Mouse (Mus musculus) retina, postnatal 1 day (tissue): Measurements from ENCODE around the gene Wnk2.
"Not testable (repeated sequence)": the region's sequence is repeated elsewhere in the genome, so short reads cannot be mapped to it uniquely, and the experiment has no call there.

ENCODE experiments used
- DNase-seq: peaks from one replicate; pipeline ENCODE4 v3.0.0-alpha.2; 2012

The Wnk2 gene

DNA sequence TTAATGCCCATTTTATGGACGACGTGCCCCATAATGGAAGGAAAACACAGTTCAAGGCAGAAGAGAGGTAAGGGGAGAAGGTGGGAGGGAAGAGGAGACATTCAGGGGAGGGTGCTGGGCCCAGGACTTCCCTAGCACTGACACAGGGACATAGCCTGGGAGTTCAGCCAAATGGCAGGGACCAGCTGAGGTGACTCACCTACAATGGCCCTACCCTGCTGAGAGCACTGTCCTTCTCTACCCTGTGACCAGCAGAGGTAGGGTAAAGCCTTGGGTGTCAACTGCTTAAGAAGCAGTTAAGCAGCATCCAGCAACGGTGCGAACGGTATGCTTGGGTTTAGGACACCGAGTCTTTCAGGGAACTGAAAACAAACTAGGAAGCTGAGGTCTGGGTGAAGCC is 58.9 kb downstream of the Wnk2 start:
- no peak for DNase-seq

DNA sequence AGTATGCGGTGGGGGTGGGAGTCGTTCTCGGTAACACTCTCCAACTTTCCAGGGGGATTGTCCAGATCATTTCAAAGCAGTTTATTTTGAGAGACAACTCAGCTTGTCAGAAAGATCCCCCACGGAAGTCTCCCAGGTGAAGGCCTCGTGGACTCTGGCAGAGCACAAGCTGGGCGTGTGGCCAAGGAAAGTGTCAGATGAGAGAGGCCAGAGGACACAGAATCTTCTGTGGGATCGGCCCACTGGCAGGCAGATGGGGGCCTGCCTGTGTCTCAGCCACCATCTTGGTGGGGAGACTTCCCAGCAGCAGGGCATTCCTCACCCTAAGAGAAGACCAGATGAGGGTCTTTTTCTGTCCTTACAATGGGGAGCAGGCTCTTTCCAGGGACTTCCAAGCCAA is 60.4 kb downstream of the Wnk2 start:
- DNase-seq, result no peak

DNA sequence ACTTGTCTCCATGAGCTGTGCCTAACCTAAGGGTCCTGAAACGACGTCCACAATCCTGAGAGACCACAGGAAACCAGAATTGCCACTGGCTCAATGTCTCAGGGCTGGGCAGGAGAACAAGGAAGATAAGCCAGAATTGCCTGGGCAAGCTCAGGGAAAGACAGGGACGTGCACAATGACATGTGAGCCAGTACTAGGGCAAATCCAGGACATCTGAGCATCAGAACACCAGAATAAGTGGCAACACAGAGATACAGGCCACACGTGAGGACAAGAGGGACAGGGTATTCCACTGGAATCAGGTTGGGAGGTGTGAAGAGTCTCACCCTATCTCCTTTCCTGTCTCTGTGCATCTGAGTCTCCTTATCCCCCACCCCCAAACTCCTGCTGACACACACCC is 61.4 kb downstream of the Wnk2 start:
- DNase-seq, result no peak

DNA sequence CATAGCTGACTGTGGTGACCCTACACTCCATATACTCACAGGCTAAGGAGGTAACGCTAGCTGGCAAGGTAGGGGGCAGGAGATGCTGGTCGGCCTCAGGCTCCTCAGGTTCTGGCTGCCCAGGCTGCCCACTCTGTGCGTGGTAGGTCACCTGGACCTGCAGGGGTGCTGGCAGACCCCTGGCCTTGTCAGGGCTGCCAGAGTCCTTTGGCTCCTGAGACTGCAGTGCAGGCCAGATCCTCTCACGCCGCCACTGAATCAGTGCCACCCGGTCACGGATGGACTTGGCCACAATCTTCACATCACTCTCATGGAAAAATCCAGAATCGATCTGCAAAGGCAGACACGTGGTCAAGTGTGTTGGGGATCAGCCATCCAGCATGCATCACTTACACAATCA is 62.6 kb downstream of the Wnk2 start:
- DNase-seq, result no peak

DNA sequence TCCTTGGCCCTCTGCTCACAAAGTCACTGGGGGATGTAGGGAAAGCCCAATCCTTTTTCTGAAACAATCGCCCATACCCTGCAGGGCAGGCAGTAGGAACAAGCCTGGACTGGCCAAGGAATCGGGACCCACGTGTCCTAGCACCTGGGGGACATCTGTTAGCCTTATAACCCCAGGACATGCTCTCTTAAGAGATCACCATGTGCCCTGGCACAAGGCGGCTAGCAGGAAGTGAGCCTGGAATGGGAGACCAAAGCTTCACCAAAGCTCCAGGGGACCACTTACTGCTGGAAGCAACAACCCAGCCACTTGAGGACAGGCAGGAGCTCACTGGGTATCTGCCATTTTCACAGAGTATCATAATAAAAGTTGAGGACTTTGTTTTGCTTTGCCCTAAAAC is 63.0 kb downstream of the Wnk2 start:
- DNase-seq, result no peak

DNA sequence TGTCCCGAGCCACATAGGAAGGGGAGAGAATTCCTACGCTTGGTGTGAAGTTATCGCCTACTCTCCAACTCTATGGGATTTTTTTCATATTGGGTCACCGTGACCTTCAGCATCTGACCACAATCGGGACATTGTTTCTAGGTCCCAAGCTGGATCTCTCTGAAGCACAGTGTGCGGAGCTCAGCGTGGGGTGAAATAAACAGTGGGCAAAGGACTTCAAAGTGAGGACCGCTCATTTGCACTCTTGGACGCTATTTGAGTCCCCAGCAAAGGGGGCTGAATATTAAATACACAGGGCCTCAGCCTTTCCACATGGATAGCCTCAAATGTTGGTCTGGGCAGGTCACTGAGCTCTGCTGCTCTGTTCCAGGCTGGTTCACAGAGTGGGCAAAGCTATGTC is 63.9 kb downstream of the Wnk2 start:
- peak; percentile 91 for DNase-seq

DNA sequence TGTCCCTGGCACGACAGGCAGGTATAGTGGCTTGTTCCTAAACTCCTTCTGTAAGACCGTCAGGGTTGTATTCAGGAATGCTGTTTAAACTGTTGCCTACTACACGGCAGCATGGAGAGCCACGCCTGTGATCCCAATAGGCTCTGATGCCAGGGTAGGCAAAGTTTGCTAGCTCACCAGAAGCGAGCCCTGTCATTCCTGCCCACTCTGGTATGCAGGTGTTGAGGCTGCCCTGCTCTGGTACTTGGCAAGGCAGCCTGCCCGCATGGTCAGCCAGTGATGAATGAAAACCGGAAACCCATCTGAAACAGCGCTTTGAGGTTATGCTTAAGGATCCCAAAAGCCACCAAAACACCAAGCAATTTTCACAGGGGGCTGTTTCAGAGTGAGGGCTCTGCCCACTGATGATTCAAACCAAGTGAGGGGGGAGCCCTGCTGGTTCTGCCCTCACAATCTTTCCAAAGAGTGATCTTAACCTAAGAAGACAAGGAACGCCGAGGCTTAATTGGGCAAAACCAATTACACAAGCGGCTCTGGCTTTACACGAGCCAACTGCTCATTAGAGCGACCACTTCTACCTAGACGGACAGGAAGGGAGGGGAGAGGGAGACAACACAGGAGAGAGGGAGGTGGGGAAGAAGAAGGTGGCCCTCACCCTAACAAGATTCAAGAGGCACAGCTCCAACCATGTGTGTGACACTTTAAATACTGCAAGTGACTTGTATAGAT is 65.5 kb downstream of the Wnk2 start:
- peak; percentile 97 for DNase-seq

DNA sequence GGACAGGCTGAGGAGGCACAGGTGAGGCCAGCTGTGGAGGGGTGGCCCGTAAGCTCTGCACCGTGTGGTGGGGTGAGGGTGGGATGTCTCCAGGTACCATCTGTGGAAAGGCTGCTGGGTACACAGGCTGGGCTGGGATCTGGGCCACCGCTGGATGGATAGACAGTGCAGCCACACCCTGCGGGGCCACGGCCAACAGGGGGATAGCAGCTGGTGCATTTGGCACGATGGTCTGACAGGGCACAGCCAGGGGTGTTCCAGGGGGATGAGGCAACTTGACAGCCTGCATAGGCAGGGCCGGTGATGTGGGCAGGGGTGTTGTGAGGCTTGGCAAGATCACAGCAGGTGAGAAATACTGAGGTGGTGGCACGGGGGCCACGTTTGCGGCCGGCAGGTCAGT is 71.6 kb downstream of the Wnk2 start:
- no peak for DNase-seq

DNA sequence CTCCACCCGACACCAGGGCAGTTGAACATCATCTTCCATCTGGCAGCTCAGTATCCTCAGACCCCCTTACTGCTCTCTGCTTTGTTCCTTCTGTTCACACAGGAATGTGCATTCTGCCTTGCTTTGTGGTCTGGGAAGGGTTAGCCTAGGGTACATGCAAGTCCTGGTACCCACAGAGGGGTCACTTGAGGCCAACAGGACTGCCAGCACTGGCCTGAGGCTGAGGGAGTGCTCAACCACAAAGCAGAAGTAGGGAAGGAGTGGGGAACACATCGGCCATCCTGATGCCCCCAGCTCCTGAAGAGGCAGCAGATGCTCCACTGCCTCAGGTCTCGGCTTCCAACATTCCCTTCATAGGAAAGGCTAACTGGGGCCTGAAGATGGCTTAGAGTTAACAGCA is 72.4 kb downstream of the Wnk2 start:
- no peak for DNase-seq

DNA sequence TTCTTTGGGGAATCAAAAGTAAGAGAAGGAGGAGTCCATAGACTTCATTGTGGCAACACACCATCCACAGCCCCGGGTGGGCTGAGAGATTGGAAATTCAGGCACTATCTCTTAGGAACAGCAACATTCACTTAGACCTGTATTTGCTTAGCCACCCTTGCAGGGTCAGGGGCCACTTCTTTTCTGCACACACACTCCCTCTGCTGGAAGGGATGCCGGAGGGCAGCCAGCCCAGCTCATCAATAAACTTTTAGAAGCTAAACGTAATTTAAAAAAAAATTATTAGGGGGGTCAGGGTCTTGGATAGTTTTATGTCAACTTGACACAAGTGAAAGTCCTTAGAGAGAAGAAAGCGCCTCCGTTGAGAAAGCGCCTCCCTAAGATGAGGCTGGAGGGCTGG is 74.5 kb downstream of the Wnk2 start:
- no peak for DNase-seq

DNA sequence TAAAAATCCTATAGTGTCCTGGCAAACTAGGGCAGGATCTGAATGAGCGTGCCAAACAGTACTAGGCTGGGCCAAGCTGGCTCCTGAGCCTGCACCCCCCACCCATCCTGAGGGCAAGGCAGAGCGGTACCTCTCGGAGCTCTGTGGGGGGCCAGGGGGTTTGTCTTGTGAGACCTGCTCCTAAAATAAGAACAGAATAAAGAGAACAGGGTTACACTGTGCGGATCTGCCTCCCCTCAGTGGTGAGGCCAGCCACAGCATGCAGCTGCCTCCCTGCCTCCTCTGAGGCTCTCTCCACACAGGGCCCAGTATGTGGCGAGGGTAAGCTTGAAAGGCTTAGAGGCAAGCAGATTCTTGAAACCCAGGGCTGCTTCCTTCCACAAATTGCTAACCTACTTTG is 76.0 kb downstream of the Wnk2 start:
- DNase-seq, result no peak

DNA sequence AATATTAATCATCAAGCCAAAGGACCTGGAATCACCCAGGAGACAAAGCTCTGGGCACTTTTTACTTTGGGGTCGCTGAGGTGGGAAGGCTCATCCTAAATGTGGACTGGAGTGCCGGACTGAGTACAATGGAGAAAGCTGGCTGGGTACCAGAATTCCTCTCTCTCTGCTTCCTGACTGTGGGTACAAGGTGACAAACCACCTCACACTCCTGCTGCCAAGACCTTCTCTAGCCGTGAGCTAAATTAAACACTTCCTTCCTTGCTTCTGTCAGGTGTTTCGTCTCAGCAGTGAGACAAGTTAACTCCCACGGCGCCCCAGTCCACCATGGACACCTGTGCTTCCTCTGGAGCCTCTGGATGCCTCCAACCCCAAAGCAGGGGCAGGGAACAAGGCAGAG is 77.8 kb downstream of the Wnk2 start:
- DNase-seq, result no peak

DNA sequence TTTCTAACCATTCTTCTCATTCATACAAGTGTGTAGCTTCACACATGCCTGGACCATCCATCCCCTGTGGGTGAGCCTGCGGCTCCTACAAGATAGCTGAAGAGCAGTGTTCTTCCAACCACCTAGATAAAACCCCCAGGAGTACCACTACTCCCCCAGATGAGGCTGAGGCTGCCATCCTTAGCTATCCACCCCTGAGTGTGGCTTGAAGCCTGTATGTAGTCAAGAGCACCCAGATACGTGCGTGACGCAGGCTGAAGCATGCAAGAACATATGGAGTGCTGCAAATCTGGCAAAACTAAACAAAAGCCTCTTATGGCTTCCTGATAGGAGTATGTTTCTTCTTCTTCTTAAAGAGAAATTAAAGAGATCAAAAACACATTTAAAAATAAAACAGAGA is 78.4 kb downstream of the Wnk2 start:
- DNase-seq, result no peak

DNA sequence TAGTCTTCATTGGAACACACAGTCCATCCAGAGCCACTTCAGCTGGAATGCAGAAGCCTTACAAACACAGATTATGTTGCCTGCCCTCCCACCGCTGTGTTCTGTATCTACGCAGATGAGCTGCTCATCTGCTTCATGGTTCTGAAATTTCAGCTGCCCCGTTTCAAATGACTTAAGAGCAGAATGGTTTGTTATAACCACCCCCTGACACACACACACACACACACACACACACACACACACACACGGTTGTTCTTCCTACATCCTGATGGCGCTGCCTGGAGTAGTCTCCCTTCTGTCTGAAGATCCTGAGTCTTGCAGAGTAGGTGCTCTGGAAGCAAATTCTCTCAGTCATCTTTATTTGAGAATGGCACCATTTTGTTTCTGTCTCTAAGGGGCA is 83.6 kb downstream of the Wnk2 start:
- no peak for DNase-seq

DNA sequence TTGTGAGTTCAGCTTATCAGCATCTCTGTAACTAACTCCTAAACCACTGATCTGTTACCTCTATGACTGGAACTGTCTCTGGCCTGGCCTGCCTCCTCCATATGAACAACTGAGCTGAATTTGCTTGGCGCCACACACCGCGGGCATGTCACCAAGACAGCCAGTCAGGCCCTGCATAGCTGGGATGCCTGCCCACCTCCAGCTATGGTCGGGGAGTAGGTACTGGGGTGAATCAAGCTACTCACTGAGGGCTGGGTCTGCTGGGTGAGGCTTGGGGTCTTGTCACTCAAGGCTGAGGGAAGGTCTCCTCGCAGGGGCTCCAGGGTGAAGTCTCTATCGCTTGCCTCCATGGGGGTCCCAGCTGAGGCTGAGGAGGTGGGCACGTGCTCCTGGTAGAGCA is 87.4 kb downstream of the Wnk2 start:
- DNase-seq, result no peak

DNA sequence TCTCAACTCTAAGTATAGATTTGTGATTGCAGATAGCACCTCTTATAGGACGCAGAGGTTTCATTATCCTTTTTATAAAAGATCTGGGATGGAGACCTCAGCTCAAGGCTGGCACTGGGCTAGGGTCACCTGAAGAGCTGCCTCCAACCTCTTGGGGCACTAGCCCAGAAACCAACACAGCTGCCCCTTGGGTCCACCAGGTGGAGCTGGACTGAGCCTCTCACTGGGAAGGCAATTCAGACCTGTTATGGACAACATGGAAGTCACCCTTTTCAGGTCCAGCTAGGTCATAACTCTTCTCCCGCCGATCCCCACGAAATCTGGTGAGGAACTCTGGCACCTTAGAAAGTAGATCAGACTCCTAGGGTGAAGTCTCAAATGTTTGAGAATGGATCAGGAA is 89.3 kb downstream of the Wnk2 start:
- peak; percentile 66 for DNase-seq

DNA sequence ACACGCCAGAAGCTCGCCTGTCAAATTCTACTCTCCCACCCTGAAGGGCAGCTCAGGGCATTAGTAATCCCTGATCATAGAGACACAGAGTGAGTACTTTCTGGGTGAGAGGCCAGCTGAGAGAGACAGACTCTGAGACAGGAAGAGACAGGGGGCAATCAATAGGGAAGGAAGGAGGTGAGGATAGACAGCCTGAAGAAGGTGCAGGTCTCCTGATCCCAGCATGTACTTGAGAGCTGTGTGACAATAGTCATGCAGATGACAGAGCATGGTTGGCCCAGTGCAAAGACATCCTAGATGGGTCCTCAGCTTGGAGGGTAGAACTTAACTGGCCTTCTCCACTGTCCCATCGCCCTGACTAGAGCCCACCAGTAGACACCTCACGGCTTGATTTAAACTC is 91.5 kb downstream of the Wnk2 start:
- no peak for DNase-seq

DNA sequence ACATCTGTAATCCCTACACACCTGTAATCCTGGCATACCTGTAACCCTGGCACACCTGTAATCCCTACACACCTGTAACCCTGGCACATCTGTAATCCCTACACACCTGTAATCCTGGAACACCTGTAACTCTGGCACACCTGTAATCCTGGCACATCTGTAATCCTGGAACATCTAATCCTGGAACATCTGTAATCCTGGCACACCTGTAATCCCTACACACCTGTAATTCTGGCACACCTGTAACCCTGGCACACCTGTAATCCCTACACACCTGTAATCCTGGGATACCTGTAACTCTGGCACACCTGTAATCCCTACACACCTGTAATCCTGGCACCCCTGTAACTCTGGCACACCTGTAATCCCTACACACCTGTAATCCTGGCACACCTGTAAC is 93.1 kb downstream of the Wnk2 start:
- not testable (repeated sequence) for DNase-seq

DNA sequence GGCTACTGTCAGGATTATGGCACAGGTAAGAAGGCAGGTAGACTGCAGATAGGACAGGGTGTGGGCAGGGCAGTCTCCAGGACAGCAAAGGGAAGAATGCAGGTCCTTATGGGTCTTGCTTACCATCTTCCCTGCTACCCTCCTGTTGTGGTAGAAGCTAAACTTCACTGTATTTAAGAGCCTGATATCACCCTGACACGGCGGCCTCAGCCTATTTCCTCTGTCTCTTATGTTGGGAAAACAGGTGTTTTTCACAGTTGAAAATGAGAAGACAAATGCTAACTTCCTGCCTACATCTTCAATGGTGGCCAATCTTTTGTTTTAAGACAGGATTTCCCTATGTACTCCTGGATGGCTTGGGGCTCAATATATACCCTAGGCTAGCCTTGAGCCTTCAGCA is 94.5 kb downstream of the Wnk2 start:
- peak; percentile 38 for DNase-seq

DNA sequence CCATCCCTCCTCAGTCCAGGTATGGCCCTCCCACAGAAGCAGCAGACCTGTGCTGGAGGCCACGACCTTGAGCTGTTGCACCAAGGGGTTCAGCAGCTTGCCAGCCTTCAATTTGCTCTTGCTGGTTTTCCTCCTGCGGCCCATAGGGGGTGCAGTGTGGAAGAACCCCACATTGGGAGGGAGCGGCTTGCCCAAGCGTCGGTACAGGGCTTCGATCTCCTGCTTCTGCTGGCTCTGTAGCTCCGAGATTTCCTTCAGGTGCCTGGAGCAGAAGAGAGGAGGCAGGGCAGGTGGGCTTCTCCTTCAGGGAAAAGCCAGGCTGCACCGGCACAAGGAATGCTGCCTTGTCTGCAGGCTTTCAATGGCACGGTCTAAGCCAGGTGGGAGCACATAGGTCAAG is 95.3 kb downstream of the Wnk2 start:
- DNase-seq, result peak; percentile 67

DNA sequence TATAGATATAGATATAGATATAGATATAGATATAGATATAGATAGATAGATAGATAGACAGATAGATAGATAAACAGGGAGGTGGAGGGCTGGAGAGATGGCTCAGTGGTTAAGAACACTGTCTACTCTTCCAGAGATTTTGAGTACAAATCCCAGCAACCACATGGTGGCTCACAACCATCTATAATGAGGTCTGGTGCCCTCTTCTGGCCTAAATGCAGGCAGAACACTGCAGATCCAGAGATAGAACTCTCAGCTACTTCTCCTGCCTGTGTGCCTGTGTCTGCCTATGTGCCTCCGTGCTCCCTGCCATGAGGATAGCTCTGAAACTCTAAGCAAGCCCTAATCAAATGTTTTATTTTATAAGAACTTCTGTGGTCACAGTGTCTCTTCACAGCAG is 100.4 kb downstream of the Wnk2 start:
- DNase-seq, result no peak

DNA sequence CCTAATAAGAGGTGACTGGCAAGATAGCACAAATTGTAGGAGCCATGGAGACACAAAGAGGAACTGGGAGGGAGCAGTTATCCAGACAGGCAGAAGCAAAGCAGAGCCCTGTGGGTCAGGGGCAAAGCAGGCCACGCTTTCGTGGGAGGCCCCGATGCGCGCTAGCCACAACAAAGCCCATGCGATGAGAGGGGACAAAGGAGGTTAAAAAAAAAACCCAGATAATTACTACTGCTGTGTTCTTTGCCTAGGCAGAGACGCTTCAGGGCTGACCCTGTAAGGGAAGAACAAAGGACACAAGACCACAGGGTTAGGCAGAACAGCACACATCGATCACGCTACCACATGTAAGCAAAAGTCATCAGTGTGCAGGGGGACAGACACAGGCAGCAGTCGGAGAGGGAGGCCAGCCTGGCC is 103.7 kb downstream of the Wnk2 start:
- DNase-seq, result peak; percentile 87

DNA sequence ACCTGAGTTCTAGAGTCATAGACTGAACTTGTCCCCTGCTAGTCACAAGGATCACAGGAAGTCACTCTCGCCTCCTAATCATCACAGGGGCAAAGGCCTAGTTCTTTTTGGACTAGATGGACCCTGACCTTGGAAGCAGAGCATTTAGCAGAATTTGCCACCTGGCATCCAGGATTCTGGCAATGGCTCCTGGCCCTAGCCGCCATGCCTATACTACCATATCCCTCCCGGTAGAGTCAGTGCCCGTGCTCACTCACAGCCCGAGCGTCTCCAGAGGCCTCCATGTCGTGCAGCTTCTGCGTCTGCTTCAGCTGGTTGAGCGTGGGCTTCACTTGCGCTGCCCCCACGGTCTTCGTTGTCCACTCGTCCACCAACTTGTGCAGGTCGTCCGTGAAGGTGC is 105.4 kb downstream of the Wnk2 start:
- no peak for DNase-seq

DNA sequence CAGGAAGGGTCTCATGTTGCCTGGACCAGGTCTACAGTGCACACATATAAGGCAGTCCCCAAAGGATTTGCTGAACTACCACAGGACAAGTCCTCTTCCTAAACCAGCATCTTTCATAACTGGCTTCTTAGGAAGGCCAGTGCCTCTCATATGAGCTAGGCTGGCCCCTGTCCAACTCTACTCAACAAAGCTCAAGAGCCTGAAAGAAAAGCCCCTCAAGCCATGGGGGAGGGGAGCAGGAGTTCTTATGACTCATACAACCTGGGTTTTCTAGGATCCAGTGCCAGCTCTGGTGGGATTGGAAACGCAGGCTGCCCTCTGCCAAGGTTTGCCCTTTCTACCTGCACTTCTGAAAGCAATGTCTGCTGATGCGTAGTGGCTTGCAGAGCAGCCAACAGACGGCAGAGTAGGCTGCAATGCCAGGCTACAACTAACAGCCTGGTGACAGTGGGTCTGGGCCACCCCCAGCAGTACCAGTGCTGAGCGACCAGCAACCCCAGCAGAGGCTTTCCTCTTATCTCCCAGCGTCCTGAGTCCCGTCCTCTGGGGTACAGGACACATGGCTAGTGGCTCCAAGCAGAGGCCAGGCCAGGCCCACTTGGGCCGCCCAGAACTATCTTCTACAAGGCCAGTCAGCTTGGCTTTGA is 110.8 kb downstream of the Wnk2 start:
- DNase-seq, result peak; percentile 70

DNA sequence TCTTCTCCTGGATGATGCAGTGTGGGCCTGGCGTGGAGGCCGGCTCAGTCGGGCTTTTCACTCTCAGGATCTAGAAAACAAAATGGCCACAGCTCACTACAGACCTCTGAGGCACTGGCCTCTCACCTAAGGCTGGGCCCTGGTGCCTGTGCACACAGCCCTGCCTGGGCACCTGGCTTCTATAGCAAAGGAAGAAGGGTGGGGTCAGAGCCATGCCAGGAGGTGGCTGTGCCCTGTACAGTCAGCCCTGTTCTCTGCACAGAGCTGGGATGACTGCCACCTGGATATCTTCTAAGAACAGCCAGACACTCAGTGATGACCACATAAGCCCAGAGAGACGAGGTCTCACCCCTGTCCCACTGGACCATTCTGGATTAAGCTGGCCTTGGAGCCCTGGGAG is 111.4 kb downstream of the Wnk2 start:
- no peak for DNase-seq
